Mouse (Mus musculus) myocyte (in vitro differentiated cells): ENCODE measurements at regions not wholly inside any gene's neighbourhood (a gene's known extent, or its start where the extent isn't known, plus 50 kb on each side); places are given as distances from the start of the nearest gene placed in this dataset.

Source experiments
- E2F4 ChIP-seq: IDR thresholded peaks from one replicate; pipeline ENCODE4 v1.6.1; 2011; ENCODE audit warnings: mild to moderate bottlenecking, control low read depth, moderate library complexity; ENCODE audit not compliant: insufficient read depth
- MAX ChIP-seq: IDR thresholded peaks from one replicate; pipeline ENCODE4 v1.6.1; 2011; ENCODE audit warnings: low read depth, mild to moderate bottlenecking, control low read depth
- MYOD1 ChIP-seq, 3 experiments: IDR thresholded peaks; one replicate each; pipeline ENCODE4 v1.6.1; 2011; ENCODE audit warnings: control low read depth in 2 of 3, low read depth in 2 of 3, mild to moderate bottlenecking in 2 of 3, moderate library complexity in 1 of 3; ENCODE audit not compliant: insufficient read length in 2 of 3, control insufficient read depth in 1 of 3
- MYOG ChIP-seq, 3 experiments: IDR thresholded peaks; one replicate each; pipeline ENCODE4 v1.6.1; 2011; ENCODE audit warnings: control low read depth in 2 of 3, low read depth in 2 of 3, mild to moderate bottlenecking in 2 of 3; ENCODE audit not compliant: insufficient read length in 2 of 3, control insufficient read depth in 1 of 3, insufficient read depth in 1 of 3
- POLR2A ChIP-seq: IDR thresholded peaks from one replicate; pipeline ENCODE4 v1.6.1; 2011; ENCODE audit warnings: low read depth, mild to moderate bottlenecking, control low read depth, moderate library complexity; ENCODE audit not compliant: insufficient read length
- REST ChIP-seq: IDR thresholded peaks from one replicate; pipeline ENCODE4 v1.6.1; 2011; ENCODE audit warnings: mild to moderate bottlenecking, control low read depth, moderate library complexity; ENCODE audit not compliant: insufficient read depth, insufficient read length
- SRF ChIP-seq: IDR thresholded peaks from one replicate; pipeline ENCODE4 v1.6.1; 2011; ENCODE audit warnings: low read depth; ENCODE audit not compliant: control insufficient read depth, insufficient read length
- TCF12 ChIP-seq: IDR thresholded peaks from one replicate; pipeline ENCODE4 v1.6.1; 2011; ENCODE audit warnings: mild to moderate bottlenecking, control low read depth; ENCODE audit not compliant: poor library complexity, insufficient read depth, severe bottlenecking
- TCF3 ChIP-seq: IDR thresholded peaks from one replicate; pipeline ENCODE4 v1.6.1; 2011; ENCODE audit warnings: low read depth, control low read depth; ENCODE audit not compliant: insufficient read length
- USF1 ChIP-seq: IDR thresholded peaks from one replicate; pipeline ENCODE4 v1.6.1; 2011; ENCODE audit warnings: low read depth, mild to moderate bottlenecking, control low read depth, moderate library complexity

- TF ChIP-seq MYOD1 (IDR thresholded peaks at IDR 0.05; ENCODE audit: control insufficient read depth in 1 of 3, insufficient read length in 2 of 3, low read depth in 2 of 3) (no peak), TCF12 (no peak), MAX (no peak), POLR2A (no peak), SRF (no peak), E2F4 (no peak), MYOG (IDR thresholded peaks at IDR 0.05; ENCODE audit: control insufficient read depth in 1 of 3, insufficient read depth in 1 of 3, insufficient read length in 2 of 3, low read depth in 2 of 3) (no peak), USF1 (no peak), TCF3 (no peak), REST (no peak)
Measured at GRCm38 (mm10) chr7:111856977-111857376, 77.2 kb upstream of the Galnt18 start.
